Mouse (Mus musculus) liver, adult 2 months (tissue): ENCODE results near the gene Tbc1d25. TPM values are rescaled to one million over a fixed set of nuclear protein-coding genes. Genes with fewer than 3 reads are reported as not detected.

ENCODE experiments used
- DNase-seq: peaks from one replicate; pipeline ENCODE4 v3.0.0-alpha.2; 2011; ENCODE audit warnings: low read depth, low spot score; ENCODE audit errors: extremely low read depth
- H3K27ac ChIP-seq: fragments of 200-500 bp; replicated peaks from 2 replicates; pipeline ENCODE4 v1.5.1; 2012; ENCODE audit warnings: low read depth, mild to moderate bottlenecking, control low read depth, inconsistent platforms, low read length; ENCODE audit not compliant: insufficient read depth
- H3K27me3 ChIP-seq: fragments of 200-500 bp; 2 replicates; pipeline ENCODE4 v1.6.1; 2012; ENCODE audit warnings: mild to moderate bottlenecking, moderate library complexity, low read length, inconsistent platforms; ENCODE audit not compliant: control insufficient read depth, insufficient read depth
- H3K36me3 ChIP-seq: fragments of 200-500 bp; 2 replicates; pipeline ENCODE4 v1.6.1; 2012; ENCODE audit warnings: low read length, inconsistent platforms; ENCODE audit not compliant: control insufficient read depth, insufficient read depth
- H3K4me1 ChIP-seq: fragments of 200-500 bp; 2 replicates; pipeline ENCODE4 v1.6.1; 2011; ENCODE audit warnings: low read length; ENCODE audit not compliant: control insufficient read depth, insufficient read depth
- H3K4me3 ChIP-seq: fragments of 200-500 bp; 2 replicates; pipeline ENCODE4 v1.5.1; 2011; ENCODE audit warnings: low read depth, mild to moderate bottlenecking, control low read depth, low read length, moderate library complexity; ENCODE audit not compliant: insufficient read depth
- H3K79me2 ChIP-seq: fragments of 200-500 bp; 2 replicates; pipeline ENCODE4 v1.6.1; 2012; ENCODE audit warnings: inconsistent platforms, mild to moderate bottlenecking, low read length, moderate library complexity; ENCODE audit not compliant: control insufficient read depth, insufficient read depth
- H3K9ac ChIP-seq: fragments of 200-500 bp; 2 replicates; pipeline ENCODE4 v1.6.1; 2012; ENCODE audit warnings: low read depth, mild to moderate bottlenecking, control low read depth, inconsistent platforms, low read length
- CTCF ChIP-seq: fragments of 200-500 bp; IDR thresholded peaks from 2 replicates; pipeline ENCODE4 v1.5.1; 2011; ENCODE audit warnings: low read depth, low read length, control low read depth
- POLR2A ChIP-seq: fragments of 200-500 bp; IDR thresholded peaks from 2 replicates; pipeline ENCODE4 v1.6.1; 2011; ENCODE audit warnings: low read length, control low read depth; ENCODE audit not compliant: insufficient read depth; ENCODE audit errors: extremely low read depth
- WGBS: fragments of 180-500 bp; shearing (Covaris S2); methylation state at CpG from one replicate; pipeline ENCODE4 v1.1.7; 2018; 5-methylcytosine and 5-hydroxymethylcytosine counted together
- polyA plus RNA-seq: library from polyadenylated mRNA; depleted of rRNA; stranded (reverse); fragments of >200 nt; gene quantifications from 2 replicates; pipeline ENCODE4 v1.2.3, GENCODE M21; 2012
- total RNA-seq: library from RNA; depleted of rRNA; stranded (reverse); fragments of >200 nt; gene quantifications from 2 replicates; pipeline ENCODE4 v1.2.3, GENCODE M21; 2014

Tbc1d25 gene
- total and polyA plus RNA-seq, 2 experiments = 0.92 to 8.9 TPM

DNA sequence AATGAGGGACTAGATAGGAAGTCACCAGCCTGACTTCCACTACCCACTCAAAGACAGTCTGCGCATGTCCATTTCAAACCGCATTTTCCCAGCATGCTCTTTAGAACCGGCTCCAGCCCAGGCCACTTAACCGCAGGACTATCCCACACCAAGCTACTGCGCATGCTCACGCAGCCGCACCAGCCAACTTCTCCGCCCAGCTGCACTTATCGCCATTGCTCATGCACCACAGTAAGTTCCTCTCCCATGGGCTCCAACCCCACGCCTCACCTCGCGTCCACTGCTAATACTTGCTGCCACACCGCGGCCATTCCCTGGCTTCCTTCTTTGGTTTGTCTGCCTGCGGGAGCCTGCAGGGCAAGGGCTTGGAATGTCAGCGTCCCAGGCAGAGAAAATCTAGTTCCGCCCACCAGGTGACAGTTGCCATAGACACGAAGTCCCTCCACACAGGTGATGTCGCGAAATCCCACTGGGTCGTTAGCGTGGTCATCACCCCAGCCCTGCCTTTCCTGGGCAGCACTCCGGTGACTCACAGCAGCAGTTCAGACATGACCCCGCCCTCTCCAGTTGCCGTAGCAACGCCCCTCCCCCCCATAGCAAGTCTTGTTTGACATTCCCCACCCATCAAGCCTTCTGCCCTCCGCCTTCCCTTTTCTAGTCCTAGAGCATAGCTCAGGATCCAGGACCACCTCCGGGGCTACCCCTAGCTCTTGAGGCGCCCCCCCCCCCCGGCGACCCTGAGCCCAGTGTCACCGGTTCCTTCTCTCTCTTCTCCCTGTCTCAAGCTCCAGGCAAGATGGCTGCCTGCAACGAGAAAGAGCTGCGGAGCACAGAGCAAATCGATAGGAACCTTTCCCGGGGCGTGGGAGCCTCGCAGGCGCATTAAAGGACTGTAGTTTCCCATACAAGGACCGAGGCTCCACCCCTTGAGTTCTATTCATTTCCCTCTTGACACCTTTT lies 43.7 kb downstream of the Tbc1d25 start, which contains the start of gene Wdr13:
TSS of gene Wdr13 (minus strand) at position 876 of the 960 bp plus-strand sequence.
- Histone ChIP-seq H3K4me1 (no peaks in the 10 kb centered on the region), H3K27me3 (no peaks in the 10 kb centered on the region), H3K79me2 (peaks cover 2% of the 10 kb centered on the region; the same call in 1 of the 2 replicates), H3K36me3 (0 out of 2 replicates have a peak, but pooled peaks cover 5% of the 10 kb centered on the region), H3K4me3 (peak within 1 kb of the TSS; percentile 91), H3K9ac (peak within 1 kb of the TSS; percentile 80), H3K27ac (peak within 1 kb of the TSS; percentile 90)
- peak; percentile 45; the same call in 1 of the 2 replicates for TF ChIP-seq POLR2A
- no peak for TF ChIP-seq CTCF
- WGBS = under 1% methylated on average over 36 of the region's 40 CpGs
- peak; percentile 89 for DNase-seq

DNA sequence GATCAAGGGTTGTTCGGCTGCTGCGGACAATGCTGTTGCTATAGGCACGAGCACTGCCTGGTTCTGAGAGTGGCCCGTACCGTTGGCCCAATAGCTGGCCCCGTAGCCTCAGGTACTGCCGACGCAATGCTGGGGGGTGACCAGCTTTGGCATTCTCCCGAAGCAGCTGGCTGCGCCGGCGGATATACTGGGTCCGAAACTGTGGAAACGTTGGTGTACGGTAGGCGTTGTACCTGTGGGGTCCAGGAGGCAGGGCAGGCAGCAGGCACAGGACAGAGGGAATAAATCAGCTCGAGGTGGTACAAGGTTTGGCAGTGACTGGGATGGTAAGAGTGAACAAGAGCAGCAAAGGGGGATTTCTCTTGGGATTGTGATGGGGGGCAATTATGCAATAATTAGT lies 44.6 kb downstream of the Tbc1d25 start:
- Histone ChIP-seq H3K4me1 (no peaks in the 10 kb centered on the region), H3K27me3 (no peaks in the 10 kb centered on the region), H3K9ac (no peak overlapping the region), H3K4me3 (peak overlapping the region; percentile 31; the same call in 1 of the 2 replicates), H3K27ac (no peak overlapping the region), H3K36me3 (peaks cover 10% of the 10 kb centered on the region), H3K79me2 (peaks cover 2% of the 10 kb centered on the region; the same call in 1 of the 2 replicates)
- TF ChIP-seq CTCF = no peak
- TF ChIP-seq POLR2A = no peak
- no peak for DNase-seq
- WGBS = 95% methylated on average over 17 of the region's 17 CpGs

DNA sequence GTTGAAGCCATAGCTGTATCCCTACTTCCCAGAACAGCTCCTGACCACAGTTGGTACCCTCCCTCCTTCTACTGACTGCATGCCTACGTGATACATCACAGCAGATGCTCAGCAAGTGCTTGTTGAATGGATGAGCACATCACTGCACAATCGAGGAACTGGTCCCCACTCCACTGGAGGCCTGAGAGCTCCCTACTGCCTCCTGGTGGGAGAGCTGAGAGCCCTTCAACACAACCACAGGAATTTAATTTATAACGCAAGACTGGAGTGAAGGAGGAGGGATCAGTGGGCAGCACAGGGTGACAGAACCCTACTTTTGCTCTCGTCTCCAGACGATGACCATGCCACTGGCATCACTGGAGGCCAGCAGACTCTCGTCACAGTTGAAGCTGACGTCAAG lies 50.7 kb downstream of the Tbc1d25 start:
- Histone ChIP-seq H3K4me1 (no peaks in the 10 kb centered on the region), H3K4me3 (no peak overlapping the region), H3K36me3 (peaks cover 10% of the 10 kb centered on the region), H3K79me2 (no peaks in the 10 kb centered on the region), H3K9ac (no peak overlapping the region), H3K27ac (no peak overlapping the region), H3K27me3 (no peaks in the 10 kb centered on the region)
- 84% methylated on average over 7 of the region's 7 CpGs for WGBS
- DNase-seq = no peak
- no peak for TF ChIP-seq POLR2A
- 0 out of 2 replicates have a peak, but pooled peaks have one; percentile 18 for TF ChIP-seq CTCF

DNA sequence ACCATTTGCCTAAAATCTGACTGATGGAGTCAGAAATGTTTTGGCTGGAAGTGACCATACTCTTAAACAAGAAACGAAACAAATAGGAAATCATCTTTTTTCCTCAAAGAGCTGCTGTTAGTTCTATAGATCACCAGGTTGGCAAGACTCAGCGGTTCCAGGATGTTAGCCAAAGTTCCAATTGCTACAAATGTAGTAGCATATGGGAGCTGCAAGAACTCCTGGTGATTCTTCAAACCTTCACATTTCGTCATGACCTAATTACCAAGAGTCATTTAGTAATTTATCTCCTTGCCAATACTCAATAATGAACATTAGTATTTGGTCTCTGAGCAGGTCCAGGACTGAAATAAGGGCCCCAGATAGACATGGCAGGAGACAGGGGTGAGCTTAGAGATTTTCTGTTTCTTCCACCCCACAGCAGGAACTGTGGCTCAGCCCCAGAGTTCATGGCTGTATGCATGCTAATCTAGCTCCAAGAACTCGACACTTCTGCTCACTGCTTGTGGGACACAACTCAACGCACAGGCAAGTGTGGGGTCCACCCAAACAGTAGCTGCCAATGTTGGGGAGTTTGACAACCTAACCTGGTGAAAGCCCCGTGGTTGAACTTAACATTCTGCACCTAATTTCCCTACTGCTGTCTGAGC lies 52.0 kb downstream of the Tbc1d25 start:
- H3K27ac ChIP-seq = no peak overlapping the region
- no peak for TF ChIP-seq POLR2A
- TF ChIP-seq CTCF = no peak
- peaks cover 7% of the 10 kb centered on the region for H3K36me3 ChIP-seq
- no peak overlapping the region for H3K4me3 ChIP-seq
- H3K27me3 ChIP-seq = no peaks in the 10 kb centered on the region
- WGBS = 93% methylated on average over 6 of the region's 6 CpGs
- no peaks in the 10 kb centered on the region for H3K4me1 ChIP-seq
- H3K79me2 ChIP-seq = no peaks in the 10 kb centered on the region
- no peak for DNase-seq
- no peak overlapping the region for H3K9ac ChIP-seq

DNA sequence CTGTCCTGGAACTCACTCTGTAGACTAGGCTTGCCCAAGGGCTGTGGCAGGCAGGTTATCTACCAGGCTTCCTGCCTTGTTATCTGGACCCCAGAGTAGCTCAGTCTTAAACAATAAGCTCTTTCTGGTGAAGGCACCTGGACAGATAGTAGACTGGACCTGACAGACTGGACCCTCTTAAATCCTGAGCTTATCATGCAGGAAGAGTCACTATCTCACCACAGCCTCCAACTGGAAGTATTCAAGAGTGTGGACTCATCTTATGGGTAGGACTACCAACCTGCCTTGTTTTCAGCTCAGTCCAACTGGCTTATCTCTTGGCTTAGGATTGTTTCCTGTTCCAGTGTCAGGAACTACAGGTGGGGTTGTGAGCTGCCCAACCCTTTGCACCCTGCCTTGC lies 58.7 kb downstream of the Tbc1d25 start:
- H3K4me1 ChIP-seq = no peaks in the 10 kb centered on the region
- no peak overlapping the region for H3K27ac ChIP-seq
- H3K36me3 ChIP-seq = no peaks in the 10 kb centered on the region
- no peaks in the 10 kb centered on the region for H3K79me2 ChIP-seq
- no peak overlapping the region for H3K4me3 ChIP-seq
- DNase-seq = no peak
- H3K9ac ChIP-seq = no peak overlapping the region
- H3K27me3 ChIP-seq = no peaks in the 10 kb centered on the region
- TF ChIP-seq CTCF = no peak
- no peak for TF ChIP-seq POLR2A
